Mouse (Mus musculus) kidney, embryonic 14.5 days (tissue): ENCODE measurements around the gene Zfp956. TPM values are rescaled to one million over a fixed set of nuclear protein-coding genes. Genes with fewer than 3 reads are reported as not detected.

Experiments
- polyA plus RNA-seq: library from polyadenylated mRNA; unstranded; fragments of >200 nt; fragmentation: Nextera tagmentation; extraction: Ambion mirVana; gene quantifications from 2 replicates; pipeline ENCODE4 v1.2.1, GENCODE M21; 2014

Gene Zfp956
- polyA plus RNA-seq, 1 experiment from 2014 or later = 8.2 TPM

Other genes starting within 250 kb of the Zfp956 start
- gene Pdia4, start 140.0 kb upstream of the Zfp956 start, polyA plus RNA-seq = 228 and 351 TPM in 2 replicates
- 2.1 and 3.1 TPM in 2 replicates for gene Zfp786, start 122.5 kb upstream of the Zfp956 start, polyA plus RNA-seq
- 8.6 and 11.6 TPM in 2 replicates for gene Zfp398, start 117.7 kb upstream of the Zfp956 start, polyA plus RNA-seq
- gene Zfp282, start 76.2 kb upstream of the Zfp956 start, polyA plus RNA-seq = 10.8 and 14.5 TPM in 2 replicates
- gene Zfp212, start 32.9 kb upstream of the Zfp956 start, polyA plus RNA-seq = 11.6 and 15.3 TPM in 2 replicates
- 11.2 and 11.9 TPM in 2 replicates for gene Zfp777, start 95.5 kb downstream of the Zfp956 start, polyA plus RNA-seq
- gene Zfp746, start 133.2 kb downstream of the Zfp956 start, polyA plus RNA-seq = 19.8 and 27.7 TPM in 2 replicates